Comparison of ENCODE assay signal across 18 mouse cellular contexts in genomic region chr4:83018111-83019105, GRCm38 (mm10). TPM values are rescaled to one million over a fixed set of nuclear protein-coding genes. Genes with fewer than 3 reads are reported as not detected.
DNase-seq lines count a peak whose midpoint lies in the region; ATAC-seq and TF ChIP-seq lines count a peak whose summit lies in the region.
"Had no signal": no experiment of that assay in that cellular context is flagged by ENCODE, and none has a peak within 500 bp of the region (broad histone marks: within the 10 kb centered on the region; RNA-seq: fewer than 3 reads in every experiment).

No protein-coding gene starts in this region.

- TF ChIP-seq EP300 in liver, postnatal 0 days (IDR thresholded peaks at IDR 0.05; ENCODE audit: low read depth): no peak

- no peak for DNase-seq in hindbrain, embryonic 14.5 days (ENCODE audit: low spot score)
- no peak for DNase-seq in hindbrain, embryonic 10.5 days (ENCODE audit: low spot score)
- no peak for DNase-seq in lung, postnatal 14 days
- peak; percentile 59 for DNase-seq in brain, embryonic 14.5 days (ENCODE audit: low read depth)
- peak; percentile 69 for DNase-seq in retina, postnatal 1 day
- no peak for DNase-seq in liver, postnatal 0 days
- DNase-seq: cerebellum, adult 11 months; cerebellum, postnatal 14 days; kidney, postnatal 10 days; right cerebral cortex, postnatal 25 days had no signal

- TF ChIP-seq POLR2A in brain, embryonic 14.5 days (IDR thresholded peaks at IDR 0.05; ENCODE audit: borderline replicate concordance, extremely low read depth, insufficient read depth, insufficient read length, poor library complexity, severe bottlenecking): no peak

- no peak overlapping the region for H3K4me3 ChIP-seq in hindbrain, embryonic 14.5 days (replicated peaks; ENCODE audit: low read length)
- no peak overlapping the region for H3K4me3 ChIP-seq in hindbrain, embryonic 10.5 days
- H3K4me3 ChIP-seq in lung, embryonic 16.5 days (ENCODE audit: low read length): no peak overlapping the region
- no peak overlapping the region for H3K4me3 ChIP-seq in liver, postnatal 0 days (ENCODE audit: low read depth, low read length)
- H3K4me3 ChIP-seq: erythroblast, embryonic 14.5 days; heart, embryonic 12.5 days; limb, embryonic 13.5 days; midbrain, embryonic 13.5 days had no signal

- peak overlapping the region; percentile 68 for H3K27ac ChIP-seq in hindbrain, embryonic 14.5 days
- H3K27ac ChIP-seq in hindbrain, embryonic 10.5 days: no peak overlapping the region
- peak overlapping the region; percentile 63; the same call in 1 of the 2 replicates for H3K27ac ChIP-seq in lung, embryonic 16.5 days (ENCODE audit: low read length)
- no peak overlapping the region for H3K27ac ChIP-seq in liver, postnatal 0 days (ENCODE audit: low read depth)
- H3K27ac ChIP-seq: limb, embryonic 13.5 days; liver, embryonic 14.5 days; midbrain, embryonic 13.5 days had no signal

- no peak overlapping the region for H3K4me2 ChIP-seq in hindbrain, embryonic 14.5 days (replicated peaks)
- no peak overlapping the region for H3K4me2 ChIP-seq in lung, embryonic 16.5 days (ENCODE audit: low read depth, low read length)
- H3K4me2 ChIP-seq in liver, postnatal 0 days (ENCODE audit: low read depth, low read length): no peak overlapping the region
- H3K4me2 ChIP-seq: heart, embryonic 12.5 days; limb, embryonic 13.5 days; midbrain, embryonic 13.5 days had no signal

- H3K27me3 ChIP-seq in hindbrain, embryonic 14.5 days (ENCODE audit: control insufficient read depth, insufficient read depth, low read length): no peaks in the 10 kb centered on the region
- H3K27me3 ChIP-seq in hindbrain, embryonic 10.5 days (ENCODE audit: insufficient read depth, poor library complexity, severe bottlenecking): peaks cover 13% of the 10 kb centered on the region; the same call in 1 of the 2 replicates
- no peaks in the 10 kb centered on the region for H3K27me3 ChIP-seq in lung, embryonic 16.5 days (ENCODE audit: control insufficient read depth, insufficient read depth, low read depth, low read length)
- no peaks in the 10 kb centered on the region for H3K27me3 ChIP-seq in liver, postnatal 0 days (ENCODE audit: insufficient read depth, low read length)
- H3K27me3 ChIP-seq: heart, embryonic 12.5 days; limb, embryonic 13.5 days; midbrain, embryonic 13.5 days had no signal

- peaks cover 23% of the 10 kb centered on the region for H3K4me1 ChIP-seq in hindbrain, embryonic 14.5 days (replicated peaks; ENCODE audit: control insufficient read depth, insufficient read depth, low read length)
- H3K4me1 ChIP-seq in hindbrain, embryonic 10.5 days (replicated peaks): peaks cover 27% of the 10 kb centered on the region
- H3K4me1 ChIP-seq in lung, embryonic 16.5 days (replicated peaks; ENCODE audit: control insufficient read depth, insufficient read depth, low read length): peaks cover 6% of the 10 kb centered on the region; the same call in 1 of the 2 replicates
- H3K4me1 ChIP-seq in liver, postnatal 0 days (ENCODE audit: insufficient read depth): no peaks in the 10 kb centered on the region

- TF ChIP-seq CTCF in brain, embryonic 14.5 days (IDR thresholded peaks at IDR 0.05; ENCODE audit: borderline replicate concordance, extremely low read depth, insufficient read depth, insufficient read length): no peak
- no peak for TF ChIP-seq CTCF in liver, postnatal 0 days (IDR thresholded peaks at IDR 0.05; ENCODE audit: low read depth)

- no peaks in the 10 kb centered on the region for H3K36me3 ChIP-seq in hindbrain, embryonic 14.5 days (replicated peaks; ENCODE audit: control insufficient read depth, insufficient read depth)
- peaks cover 7% of the 10 kb centered on the region for H3K36me3 ChIP-seq in hindbrain, embryonic 10.5 days
- no peaks in the 10 kb centered on the region; the same call in 1 of the 2 replicates for H3K36me3 ChIP-seq in lung, embryonic 16.5 days (ENCODE audit: control insufficient read depth, insufficient read depth, low read length)
- no peaks in the 10 kb centered on the region for H3K36me3 ChIP-seq in liver, postnatal 0 days (replicated peaks; ENCODE audit: insufficient read depth, low read length)
- H3K36me3 ChIP-seq: G1E; limb, embryonic 13.5 days; midbrain, embryonic 13.5 days had no signal

- no peak overlapping the region for H3K9ac ChIP-seq in hindbrain, embryonic 14.5 days
- H3K9ac ChIP-seq in lung, embryonic 16.5 days (ENCODE audit: low read length): no peak overlapping the region
- H3K9ac ChIP-seq in liver, postnatal 0 days (replicated peaks): no peak overlapping the region
- H3K9ac ChIP-seq: heart, embryonic 12.5 days; limb, embryonic 13.5 days; liver, embryonic 14.5 days; midbrain, embryonic 13.5 days had no signal

- no peaks in the 10 kb centered on the region for H3K9me3 ChIP-seq in hindbrain, embryonic 14.5 days (ENCODE audit: control insufficient read depth, low read length)
- no peaks in the 10 kb centered on the region for H3K9me3 ChIP-seq in hindbrain, embryonic 10.5 days
- H3K9me3 ChIP-seq in lung, embryonic 16.5 days (ENCODE audit: control insufficient read depth, low read length): no peaks in the 10 kb centered on the region
- H3K9me3 ChIP-seq in liver, postnatal 0 days (ENCODE audit: low read length): no peaks in the 10 kb centered on the region
- H3K9me3 ChIP-seq: heart, embryonic 12.5 days; limb, embryonic 13.5 days; midbrain, embryonic 13.5 days had no signal

- no peak for ATAC-seq in hindbrain, embryonic 14.5 days (ENCODE audit: low FRiP score)
- no peak for ATAC-seq in lung, embryonic 16.5 days (ENCODE audit: low read depth)
- ATAC-seq in liver, postnatal 0 days: no peak
- ATAC-seq: inflammation-experienced regulatory T-cells, adult 6 months; midbrain, embryonic 13.5 days had no signal

- 47% methylated on average over 8 of the region's 8 CpGs for WGBS in hindbrain, embryonic 14.5 days
- 75% methylated on average over 8 of the region's 8 CpGs for WGBS in hindbrain, embryonic 10.5 days
- 59% methylated on average over 8 of the region's 8 CpGs for WGBS in lung, embryonic 16.5 days
- 69% methylated on average over 8 of the region's 8 CpGs for WGBS in liver, postnatal 0 days (ENCODE audit: insufficient replicate concordance)

RNA-seq across cellular contexts. Expression of gene Frem1, which starts 33.7 kb away (rescaled TPM):
- polyA plus RNA-seq in hindbrain, embryonic 14.5 days (2014; fragmentation: Nextera tagmentation; extraction: Ambion mirVana): 3.4 and 3.8 TPM in 2 replicates
- 5.5 and 5.7 TPM in 2 replicates for polyA plus RNA-seq in hindbrain, embryonic 10.5 days (2016; fragmentation: Nextera tagmentation; extraction: Ambion mirVana)
- polyA plus RNA-seq in lung, embryonic 16.5 days (2015; fragmentation: Nextera tagmentation; extraction: Ambion mirVana): 31.9 and 33.6 TPM in 2 replicates
- 6.0 and 6.1 TPM in 2 replicates for polyA plus RNA-seq in brain, embryonic 14.5 days (2012; rRNA removed)
- polyA plus RNA-seq in liver, postnatal 0 days (2015; fragmentation: Nextera tagmentation; extraction: Ambion mirVana): 0.27 and 0.35 TPM in 2 replicates
- polyA plus RNA-seq: erythroblast, embryonic 14.5 days; inflammation-experienced regulatory T-cells, adult 6 months had no signal

Comparison
In these comparisons a context has a peak if more than half of its experiments do, and no peak if none do; other contexts are left out.
1. H3K27ac ChIP-seq: peak in hindbrain, embryonic 14.5 days (single experiment) and lung, embryonic 16.5 days (single experiment); none in hindbrain, embryonic 10.5 days (single experiment) and liver, postnatal 0 days (single experiment).
2. DNase-seq: peak in brain, embryonic 14.5 days (single experiment) and retina, postnatal 1 day (single experiment); none in hindbrain, embryonic 14.5 days (single experiment), hindbrain, embryonic 10.5 days (single experiment), lung, postnatal 14 days (single experiment) and liver, postnatal 0 days (single experiment).